Mouse (Mus musculus) limb, embryonic 15.5 days (tissue): ENCODE results near the gene Use1. TPM values are rescaled to one million over a fixed set of nuclear protein-coding genes. Genes with fewer than 3 reads are reported as not detected.
A peak's percentile ranks its signal among the peaks of the same experiment; 100 is the strongest.

Experiments used
- ATAC-seq: fragments of 200-750 bp; cut with Nextera tagmentation; 2 replicates; pipeline ENCODE4 v1.8.0; 2017; ENCODE audit warnings: low read depth, moderate TSS enrichment; ENCODE audit not compliant: insufficient number of reproducible peaks, low FRiP score, low TSS enrichment
- H3K27ac ChIP-seq: fragments of 300-500 bp; sonication (generic); 2 replicates; pipeline ENCODE4 v1.5.1; 2015; ENCODE audit warnings: moderate library complexity, mild to moderate bottlenecking, inconsistent platforms
- H3K27me3 ChIP-seq: fragments of 300-500 bp; sonication (generic); 2 replicates; pipeline ENCODE4 v1.6.1; 2015; ENCODE audit warnings: inconsistent platforms
- H3K36me3 ChIP-seq: fragments of 300-500 bp; sonication (generic); 2 replicates; pipeline ENCODE4 v1.6.1; 2015; ENCODE audit warnings: inconsistent platforms
- H3K4me1 ChIP-seq: fragments of 300-500 bp; sonication (generic); 2 replicates; pipeline ENCODE4 v1.6.1; 2015; ENCODE audit warnings: inconsistent platforms
- H3K4me2 ChIP-seq: fragments of 300-500 bp; sonication (generic); 2 replicates; pipeline ENCODE4 v1.6.1; 2015; ENCODE audit warnings: mild to moderate bottlenecking, inconsistent platforms
- H3K4me3 ChIP-seq: fragments of 300-500 bp; sonication (generic); 2 replicates; pipeline ENCODE4 v1.5.1; 2015; ENCODE audit warnings: mild to moderate bottlenecking, inconsistent platforms
- H3K9ac ChIP-seq: fragments of 300-500 bp; sonication (generic); 2 replicates; pipeline ENCODE4 v1.6.1; 2015; ENCODE audit warnings: inconsistent platforms
- H3K9me3 ChIP-seq: fragments of 300-500 bp; sonication (generic); 2 replicates; pipeline ENCODE4 v1.6.1; 2016; ENCODE audit warnings: inconsistent platforms
- WGBS: fragments of 180-500 bp; shearing (Covaris S2); methylation state at CpG from one replicate; pipeline ENCODE4 v1.1.7; 2015; 5-methylcytosine and 5-hydroxymethylcytosine counted together
- polyA plus RNA-seq: library from polyadenylated mRNA; unstranded; fragments of >200 nt; fragmentation: Nextera tagmentation; extraction: Ambion mirVana; gene quantifications from 2 replicates; pipeline ENCODE4 v1.2.1, GENCODE M21; 2015

The Use1 gene
- polyA plus RNA-seq, 1 experiment from 2014 or later: 104 TPM

DNA sequence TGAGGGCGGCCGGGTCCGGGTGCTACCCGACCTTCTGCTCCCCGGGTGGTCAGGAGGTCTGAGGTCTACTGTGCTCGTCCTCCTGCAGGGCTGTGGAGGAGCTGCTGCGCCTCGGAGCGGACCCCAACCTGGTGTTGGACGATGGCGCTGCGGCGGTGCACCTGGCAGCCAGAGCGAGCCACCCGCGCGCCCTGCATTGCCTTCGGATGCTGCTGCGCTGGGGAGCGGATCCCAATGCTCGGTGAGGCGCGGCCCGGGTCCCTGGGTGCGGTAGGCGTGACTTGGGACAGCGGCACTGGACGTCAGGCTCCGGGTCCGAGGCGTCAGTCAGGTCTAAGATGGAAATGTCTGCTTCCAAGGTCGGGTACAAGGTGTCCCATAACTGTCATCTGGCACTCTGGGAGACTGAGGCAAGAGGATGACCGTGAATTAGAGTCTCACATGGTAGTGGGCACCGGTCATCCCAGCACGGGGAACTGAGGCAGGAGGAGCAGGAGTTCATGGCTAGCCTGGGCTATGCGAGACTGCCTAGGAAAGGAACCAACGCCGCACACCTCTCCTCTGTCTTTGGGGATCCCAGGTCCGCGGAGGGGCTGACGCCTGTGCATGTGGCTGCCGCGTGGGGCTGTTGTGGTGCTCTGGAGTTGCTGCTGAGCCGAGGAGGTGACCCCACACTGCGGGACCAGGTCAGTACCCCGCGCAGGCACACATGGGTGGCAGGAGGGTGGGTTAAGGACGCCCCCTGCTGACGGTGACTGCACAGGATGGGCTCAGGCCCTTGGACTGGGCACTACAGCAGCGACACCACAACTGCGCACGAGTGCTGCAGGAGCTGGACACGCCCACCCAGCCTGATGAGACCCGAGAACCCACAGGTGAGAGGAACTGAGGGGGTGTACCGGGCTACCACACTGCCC lies 39.7 kb downstream of the Use1 start:
- Histone ChIP-seq H3K27ac (no peak overlapping the region; the same call in 1 of the 2 replicates), H3K4me2 (peak overlapping the region; percentile 96), H3K4me3 (peak overlapping the region; percentile 66), H3K9me3 (no peaks in the 10 kb centered on the region), H3K9ac (peak overlapping the region; percentile 54; the same call in 1 of the 2 replicates), H3K27me3 (no peaks in the 10 kb centered on the region), H3K4me1 (peaks cover 21% of the 10 kb centered on the region), H3K36me3 (peaks cover 15% of the 10 kb centered on the region)
- WGBS: under 1% methylated on average over 55 of the region's 55 CpGs
- ATAC-seq: peak; percentile 59; the same call in 1 of the 2 replicates

- H3K36me3 ChIP-seq: peaks cover 15% of the 10 kb centered on the region
- peaks cover 21% of the 10 kb centered on the region for H3K4me1 ChIP-seq
- H3K4me3 ChIP-seq: peak overlapping the region; percentile 66; the same call in 1 of the 2 replicates
- no peak overlapping the region for H3K9ac ChIP-seq
- H3K27me3 ChIP-seq: no peaks in the 10 kb centered on the region
- no peak overlapping the region for H3K4me2 ChIP-seq
- ATAC-seq: no peak
- no peak overlapping the region for H3K27ac ChIP-seq
- WGBS: 94% methylated on average over 14 of the region's 14 CpGs
- H3K9me3 ChIP-seq: no peaks in the 10 kb centered on the region
Observed at GRCm38 (mm10) chr8:71407441-71407840, 40.8 kb downstream of the Use1 start.

- Histone ChIP-seq H3K4me1 (peaks cover 21% of the 10 kb centered on the region), H3K9ac (no peak overlapping the region), H3K4me3 (no peak overlapping the region), H3K36me3 (peaks cover 15% of the 10 kb centered on the region), H3K27ac (no peak overlapping the region), H3K9me3 (no peaks in the 10 kb centered on the region), H3K27me3 (no peaks in the 10 kb centered on the region), H3K4me2 (no peak overlapping the region)
- ATAC-seq: no peak
- WGBS: 96% methylated on average over 4 of the region's 4 CpGs
Observed at GRCm38 (mm10) chr8:71408231-71408630, 41.6 kb downstream of the Use1 start.

GRCm38 (mm10) chr8:71411535-71412273 lies 45.1 kb downstream of the Use1 start:
- Histone ChIP-seq H3K27me3 (no peaks in the 10 kb centered on the region), H3K36me3 (peaks cover 15% of the 10 kb centered on the region), H3K4me2 (no peak overlapping the region), H3K4me1 (peaks cover 7% of the 10 kb centered on the region), H3K9ac (no peak overlapping the region), H3K9me3 (no peaks in the 10 kb centered on the region), H3K27ac (no peak overlapping the region), H3K4me3 (no peak overlapping the region)
- 0 out of 2 replicates have a peak, but pooled peaks have one; percentile 42 for ATAC-seq
- WGBS: 42% methylated on average over 11 of the region's 11 CpGs

Other genes with a start within 250 kb of the Use1 start
- 25.5 and 27.1 TPM in 2 replicates for gene Myo9b, start 94.1 kb upstream of the Use1 start, polyA plus RNA-seq
- 52.2 and 54.9 TPM in 2 replicates for gene Haus8, start 93.9 kb upstream of the Use1 start, polyA plus RNA-seq
- gene Ocel1, start 4.5 kb downstream of the Use1 start, polyA plus RNA-seq: 5.7 and 7.0 TPM in 2 replicates
- 40.4 and 42.9 TPM in 2 replicates for gene Nr2f6, start 15.1 kb downstream of the Use1 start, polyA plus RNA-seq
- 10.3 and 13.4 TPM in 2 replicates for gene Ushbp1, start 29.0 kb downstream of the Use1 start, polyA plus RNA-seq
- 84.9 and 90.7 TPM in 2 replicates for gene Babam1, start 30.0 kb downstream of the Use1 start, polyA plus RNA-seq
- 30.2 and 30.6 TPM in 2 replicates for gene Ankle1, start 39.2 kb downstream of the Use1 start, polyA plus RNA-seq
- 65.7 and 67.2 TPM in 2 replicates for gene Abhd8, start 96.8 kb downstream of the Use1 start, polyA plus RNA-seq
- gene Mrpl34, start 98.1 kb downstream of the Use1 start, polyA plus RNA-seq: 100 and 122 TPM in 2 replicates
- 98.4 and 107 TPM in 2 replicates for gene Dda1, start 102.4 kb downstream of the Use1 start, polyA plus RNA-seq
- 1.3 and 1.4 TPM in 2 replicates for gene Ano8, start 119.1 kb downstream of the Use1 start, polyA plus RNA-seq
- 16.5 and 19.2 TPM in 2 replicates for gene Gtpbp3, start 121.3 kb downstream of the Use1 start, polyA plus RNA-seq
- 56.9 and 66.3 TPM in 2 replicates for gene Plvap, start 144.9 kb downstream of the Use1 start, polyA plus RNA-seq
- gene Ccdc194, start 158.9 kb downstream of the Use1 start, polyA plus RNA-seq: 1.5 and 1.8 TPM in 2 replicates
- 33.6 and 36.4 TPM in 2 replicates for gene Bst2, start 170.6 kb downstream of the Use1 start, polyA plus RNA-seq
- gene Mvb12a, start 176.1 kb downstream of the Use1 start, polyA plus RNA-seq: 95.7 and 102 TPM in 2 replicates
- gene Tmem221, start 192.0 kb downstream of the Use1 start, polyA plus RNA-seq: 0.74 and 0.84 TPM in 2 replicates
- gene Nxnl1, start 199.8 kb downstream of the Use1 start, polyA plus RNA-seq: 0.14 TPM in 1 of 2 replicates, not detected in the other
- gene Slc27a1, start 202.0 kb downstream of the Use1 start, polyA plus RNA-seq: 44.5 and 45.3 TPM in 2 replicates
- 200 and 202 TPM in 2 replicates for gene Pgls, start 225.3 kb downstream of the Use1 start, polyA plus RNA-seq
- gene Fam129c, start 230.8 kb downstream of the Use1 start, polyA plus RNA-seq: 5.0 and 5.9 TPM in 2 replicates
- 105 and 108 TPM in 2 replicates for gene Colgalt1, start 244.2 kb downstream of the Use1 start, polyA plus RNA-seq